7 mouse cellular contexts compared by ENCODE assay signal in genomic region chr2:37771618-37772285, GRCm38 (mm10). TPM values are rescaled to one million over a fixed set of nuclear protein-coding genes. Genes with fewer than 3 reads are reported as not detected.
A peak's percentile ranks its signal among the peaks of the same experiment; 100 is the strongest.
DNase-seq lines count a peak whose midpoint lies in the region; ATAC-seq lines count a peak whose summit lies in the region.

No protein-coding gene starts in this region.

- under 1% methylated on average over 18 of the region's 18 CpGs for WGBS in embryonic facial prominence, embryonic 11.5 days
- WGBS in limb, embryonic 11.5 days, result under 1% methylated on average over 18 of the region's 18 CpGs
- WGBS in midbrain, embryonic 14.5 days, result under 1% methylated on average over 18 of the region's 18 CpGs

- 0 out of 2 replicates have a peak, but pooled peaks cover 2% of the 10 kb centered on the region for H3K27me3 ChIP-seq in embryonic facial prominence, embryonic 11.5 days (ENCODE audit: control insufficient read depth, insufficient read depth, low read length)
- no peaks in the 10 kb centered on the region for H3K27me3 ChIP-seq in limb, embryonic 11.5 days (ENCODE audit: control insufficient read depth, insufficient read depth, low read length)
- H3K27me3 ChIP-seq in midbrain, embryonic 14.5 days (ENCODE audit: control insufficient read depth, insufficient read depth, low read length), result no peaks in the 10 kb centered on the region

- DNase-seq in adrenal gland, postnatal 14 days, result peak; percentile 87
- peak; percentile 92 for DNase-seq in embryonic facial prominence, embryonic 11.5 days (ENCODE audit: low spot score)
- DNase-seq in heart, adult 11 months, result peak; percentile 97
- DNase-seq in kidney, adult 18-20 months, result peak; percentile 92
- DNase-seq in limb, embryonic 11.5 days (ENCODE audit: low spot score), result peak; percentile 94
- peak; percentile 93 for DNase-seq in midbrain, embryonic 14.5 days
- DNase-seq in spleen, adult 18-20 months, result peak; percentile 74 to 93

- H3K4me3 ChIP-seq in embryonic facial prominence, embryonic 11.5 days (ENCODE audit: low read depth, low read length), result peak overlapping the region; percentile 17
- peak overlapping the region; percentile 24 for H3K4me3 ChIP-seq in limb, embryonic 11.5 days (ENCODE audit: low read depth, low read length)
- H3K4me3 ChIP-seq in midbrain, embryonic 14.5 days (replicated peaks; ENCODE audit: low read depth, low read length), result peak overlapping the region; percentile 32

- H3K9ac ChIP-seq in embryonic facial prominence, embryonic 11.5 days (replicated peaks; ENCODE audit: low read length), result 0 out of 2 replicates have a peak overlapping the region, but pooled peaks have one; percentile 14
- peak overlapping the region; percentile 17; the same call in 1 of the 2 replicates for H3K9ac ChIP-seq in limb, embryonic 11.5 days (ENCODE audit: low read length)
- H3K9ac ChIP-seq in midbrain, embryonic 14.5 days (replicated peaks; ENCODE audit: low read length), result no peak overlapping the region; the same call in 1 of the 2 replicates

- H3K27ac ChIP-seq in embryonic facial prominence, embryonic 11.5 days (replicated peaks; ENCODE audit: low read depth, low read length), result no peak overlapping the region
- no peak overlapping the region for H3K27ac ChIP-seq in limb, embryonic 11.5 days (replicated peaks; ENCODE audit: low read depth, low read length)
- no peak overlapping the region for H3K27ac ChIP-seq in midbrain, embryonic 14.5 days (replicated peaks; ENCODE audit: low read depth, low read length)

- ATAC-seq in embryonic facial prominence, embryonic 11.5 days (replicated peaks; ENCODE audit: insufficient number of reproducible peaks, low FRiP score, low TSS enrichment, low read depth), result no peak
- peak; percentile 48 for ATAC-seq in limb, embryonic 11.5 days (ENCODE audit: insufficient number of reproducible peaks, low FRiP score, low TSS enrichment, low read depth)
- peak; percentile 44 for ATAC-seq in midbrain, embryonic 14.5 days (ENCODE audit: low FRiP score, low TSS enrichment)

- no peaks in the 10 kb centered on the region for H3K9me3 ChIP-seq in embryonic facial prominence, embryonic 11.5 days (replicated peaks; ENCODE audit: control insufficient read depth, low read length)
- no peaks in the 10 kb centered on the region for H3K9me3 ChIP-seq in limb, embryonic 11.5 days (ENCODE audit: control insufficient read depth, low read length)
- no peaks in the 10 kb centered on the region for H3K9me3 ChIP-seq in midbrain, embryonic 14.5 days (ENCODE audit: control insufficient read depth, low read length)

- peak overlapping the region; percentile 42 for H3K4me2 ChIP-seq in embryonic facial prominence, embryonic 11.5 days (ENCODE audit: low read depth, low read length)
- peak overlapping the region; percentile 52 for H3K4me2 ChIP-seq in limb, embryonic 11.5 days (ENCODE audit: low read depth, severe bottlenecking)
- H3K4me2 ChIP-seq in midbrain, embryonic 14.5 days (ENCODE audit: low read length), result peak overlapping the region; percentile 59

- peaks cover 2% of the 10 kb centered on the region for H3K4me1 ChIP-seq in embryonic facial prominence, embryonic 11.5 days (ENCODE audit: control insufficient read depth, insufficient read depth, low read length)
- H3K4me1 ChIP-seq in limb, embryonic 11.5 days (ENCODE audit: control insufficient read depth, insufficient read depth, low read length), result peaks cover 19% of the 10 kb centered on the region
- H3K4me1 ChIP-seq in midbrain, embryonic 14.5 days (ENCODE audit: control insufficient read depth, insufficient read depth, low read length), result peaks cover 38% of the 10 kb centered on the region

- H3K36me3 ChIP-seq in embryonic facial prominence, embryonic 11.5 days (replicated peaks; ENCODE audit: control insufficient read depth, insufficient read depth, low read depth, low read length), result no peaks in the 10 kb centered on the region
- no peaks in the 10 kb centered on the region for H3K36me3 ChIP-seq in limb, embryonic 11.5 days (ENCODE audit: control insufficient read depth, insufficient read depth, low read length)
- no peaks in the 10 kb centered on the region for H3K36me3 ChIP-seq in midbrain, embryonic 14.5 days (ENCODE audit: control insufficient read depth, insufficient read depth, low read length)

RNA-seq across cellular contexts. Expression of gene Crb2, which starts 4.3 kb away (rescaled TPM):
- total RNA-seq in adrenal gland, postnatal 14 days (2021), result 0.60 and 0.82 TPM in 2 replicates
- 2.7 and 3.0 TPM in 2 replicates for polyA plus RNA-seq in embryonic facial prominence, embryonic 11.5 days (2014; fragmentation: Nextera tagmentation; extraction: Ambion mirVana)
- 0.80 and 0.82 TPM in 2 replicates for polyA plus RNA-seq in limb, embryonic 11.5 days (2014; fragmentation: Nextera tagmentation; extraction: Ambion mirVana)
- polyA plus RNA-seq in midbrain, embryonic 14.5 days (2014; fragmentation: Nextera tagmentation; extraction: Ambion mirVana), result 3.5 and 5.8 TPM in 2 replicates
